9 mouse cellular contexts compared by ENCODE assay signal in genomic region chr9:61381063-61381408, GRCm38 (mm10). TPM values are rescaled to one million over a fixed set of nuclear protein-coding genes. Genes with fewer than 3 reads are reported as not detected.
DNase-seq lines count a peak whose midpoint lies in the region; ATAC-seq lines count a peak whose summit lies in the region.
"Had no signal": no experiment of that assay in that cellular context is flagged by ENCODE, and none has a peak within 500 bp of the region (broad histone marks: within the 10 kb centered on the region; RNA-seq: fewer than 3 reads in every experiment).

No protein-coding gene starts in this region.

- H3K27ac ChIP-seq in hindbrain, embryonic 10.5 days: peak overlapping the region; percentile 13; the same call in 1 of the 2 replicates
- no peak overlapping the region for H3K27ac ChIP-seq in hindbrain, embryonic 16.5 days (ENCODE audit: low read depth, low read length)
- H3K27ac ChIP-seq in embryonic facial prominence, embryonic 11.5 days (replicated peaks; ENCODE audit: low read depth, low read length): no peak overlapping the region
- H3K27ac ChIP-seq in forebrain, embryonic 13.5 days: peak overlapping the region; percentile 81
- peak overlapping the region; percentile 75 for H3K27ac ChIP-seq in midbrain, embryonic 13.5 days
- H3K27ac ChIP-seq: liver, embryonic 14.5 days had no signal

- no peaks in the 10 kb centered on the region for H3K9me3 ChIP-seq in hindbrain, embryonic 10.5 days
- H3K9me3 ChIP-seq in hindbrain, embryonic 16.5 days (ENCODE audit: control insufficient read depth, low read length): no peaks in the 10 kb centered on the region
- no peaks in the 10 kb centered on the region for H3K9me3 ChIP-seq in embryonic facial prominence, embryonic 11.5 days (replicated peaks; ENCODE audit: control insufficient read depth, low read length)
- H3K9me3 ChIP-seq in forebrain, embryonic 13.5 days (replicated peaks): no peaks in the 10 kb centered on the region
- no peaks in the 10 kb centered on the region for H3K9me3 ChIP-seq in midbrain, embryonic 13.5 days

- H3K4me1 ChIP-seq in hindbrain, embryonic 10.5 days (replicated peaks): peaks cover 100% of the 10 kb centered on the region
- H3K4me1 ChIP-seq in hindbrain, embryonic 16.5 days (ENCODE audit: control insufficient read depth, insufficient read depth, low read depth, low read length): peaks cover 86% of the 10 kb centered on the region
- peaks cover 57% of the 10 kb centered on the region for H3K4me1 ChIP-seq in embryonic facial prominence, embryonic 11.5 days (ENCODE audit: control insufficient read depth, insufficient read depth, low read length)
- H3K4me1 ChIP-seq in forebrain, embryonic 13.5 days: peaks cover 100% of the 10 kb centered on the region
- H3K4me1 ChIP-seq in midbrain, embryonic 13.5 days (replicated peaks): peaks cover 100% of the 10 kb centered on the region

- no peak overlapping the region; the same call in 1 of the 2 replicates for H3K4me2 ChIP-seq in hindbrain, embryonic 16.5 days (ENCODE audit: low read length)
- 0 out of 2 replicates have a peak overlapping the region, but pooled peaks have one; percentile 4 for H3K4me2 ChIP-seq in embryonic facial prominence, embryonic 11.5 days (ENCODE audit: low read depth, low read length)
- peak overlapping the region; percentile 81 for H3K4me2 ChIP-seq in forebrain, embryonic 13.5 days
- H3K4me2 ChIP-seq in midbrain, embryonic 13.5 days (replicated peaks): peak overlapping the region; percentile 94

- no peak overlapping the region for H3K9ac ChIP-seq in hindbrain, embryonic 16.5 days (ENCODE audit: low read depth, low read length)
- H3K9ac ChIP-seq in embryonic facial prominence, embryonic 11.5 days (replicated peaks; ENCODE audit: low read length): no peak overlapping the region
- peak overlapping the region; percentile 40; the same call in 1 of the 2 replicates for H3K9ac ChIP-seq in forebrain, embryonic 13.5 days
- H3K9ac ChIP-seq in midbrain, embryonic 13.5 days (replicated peaks): no peak overlapping the region; the same call in 1 of the 2 replicates
- H3K9ac ChIP-seq: liver, embryonic 14.5 days had no signal

- H3K36me3 ChIP-seq in hindbrain, embryonic 10.5 days: peaks cover 80% of the 10 kb centered on the region
- H3K36me3 ChIP-seq in hindbrain, embryonic 16.5 days (ENCODE audit: control insufficient read depth, insufficient read depth, low read length): peaks cover 2% of the 10 kb centered on the region; the same call in 1 of the 2 replicates
- H3K36me3 ChIP-seq in embryonic facial prominence, embryonic 11.5 days (replicated peaks; ENCODE audit: control insufficient read depth, insufficient read depth, low read depth, low read length): no peaks in the 10 kb centered on the region; the same call in none of the 2 replicates
- peaks cover 42% of the 10 kb centered on the region for H3K36me3 ChIP-seq in forebrain, embryonic 13.5 days (ENCODE audit: poor library complexity, severe bottlenecking)
- peaks cover 29% of the 10 kb centered on the region for H3K36me3 ChIP-seq in midbrain, embryonic 13.5 days

- H3K4me3 ChIP-seq in hindbrain, embryonic 10.5 days: peak overlapping the region; percentile 4; the same call in 1 of the 2 replicates
- no peak overlapping the region for H3K4me3 ChIP-seq in hindbrain, embryonic 16.5 days (ENCODE audit: low read length)
- no peak overlapping the region for H3K4me3 ChIP-seq in embryonic facial prominence, embryonic 11.5 days (ENCODE audit: low read depth, low read length)
- H3K4me3 ChIP-seq in forebrain, embryonic 13.5 days: peak overlapping the region; percentile 18; the same call in 1 of the 2 replicates
- H3K4me3 ChIP-seq in midbrain, embryonic 13.5 days (replicated peaks): peak overlapping the region; percentile 13; the same call in 1 of the 2 replicates

- peaks cover 25% of the 10 kb centered on the region for H3K27me3 ChIP-seq in hindbrain, embryonic 10.5 days (ENCODE audit: insufficient read depth, poor library complexity, severe bottlenecking)
- no peaks in the 10 kb centered on the region for H3K27me3 ChIP-seq in hindbrain, embryonic 16.5 days (replicated peaks; ENCODE audit: control insufficient read depth, insufficient read depth, low read length)
- no peaks in the 10 kb centered on the region for H3K27me3 ChIP-seq in embryonic facial prominence, embryonic 11.5 days (ENCODE audit: control insufficient read depth, insufficient read depth, low read length)
- H3K27me3 ChIP-seq in forebrain, embryonic 13.5 days: no peaks in the 10 kb centered on the region; the same call in 1 of the 2 replicates
- H3K27me3 ChIP-seq in midbrain, embryonic 13.5 days: peaks cover 3% of the 10 kb centered on the region; the same call in 1 of the 2 replicates

- 57% methylated on average over 2 of the region's 2 CpGs for WGBS in hindbrain, embryonic 10.5 days
- WGBS in hindbrain, embryonic 16.5 days: 26% methylated on average over 2 of the region's 2 CpGs
- WGBS in embryonic facial prominence, embryonic 11.5 days: 44% methylated on average over 2 of the region's 2 CpGs
- 6% methylated on average over 2 of the region's 2 CpGs for WGBS in forebrain, embryonic 13.5 days
- 20% methylated on average over 2 of the region's 2 CpGs for WGBS in midbrain, embryonic 13.5 days

- no peak for ATAC-seq in hindbrain, embryonic 16.5 days
- ATAC-seq in embryonic facial prominence, embryonic 11.5 days (replicated peaks; ENCODE audit: insufficient number of reproducible peaks, low FRiP score, low TSS enrichment, low read depth): no peak
- ATAC-seq in forebrain, embryonic 13.5 days: peak; percentile 60
- peak; percentile 22 for ATAC-seq in midbrain, embryonic 13.5 days

- no peak for DNase-seq in hindbrain, embryonic 10.5 days (ENCODE audit: low spot score)
- DNase-seq in embryonic facial prominence, embryonic 11.5 days (ENCODE audit: low spot score): peak; percentile 51
- DNase-seq in right cerebral cortex, adult 2 months (ENCODE audit: low spot score in 2 of 2): no peak
- no peak for DNase-seq in kidney, postnatal 4 days
- DNase-seq: adrenal gland, adult 8-10 months had no signal

RNA-seq across cellular contexts. Expression of gene Tle3, which starts 8.9 kb away (rescaled TPM):
- polyA plus RNA-seq in hindbrain, embryonic 10.5 days (2016; fragmentation: Nextera tagmentation; extraction: Ambion mirVana): 47.4 and 56.0 TPM in 2 replicates
- polyA plus RNA-seq in hindbrain, embryonic 16.5 days (2015; fragmentation: Nextera tagmentation; extraction: Ambion mirVana): 19.5 and 23.0 TPM in 2 replicates
- polyA plus RNA-seq in embryonic facial prominence, embryonic 11.5 days (2014; fragmentation: Nextera tagmentation; extraction: Ambion mirVana): 31.4 and 37.7 TPM in 2 replicates
- polyA plus RNA-seq in forebrain, embryonic 13.5 days (2015; fragmentation: Nextera tagmentation; extraction: Ambion mirVana): 36.6 and 39.2 TPM in 2 replicates
- 40.7 and 50.8 TPM in 2 replicates for polyA plus RNA-seq in midbrain, embryonic 13.5 days (2015; fragmentation: Nextera tagmentation; extraction: Ambion mirVana)

Comparison
In these comparisons a context has a peak if more than half of its experiments do, and no peak if none do; other contexts are left out.
1. H3K27ac ChIP-seq: peak in hindbrain, embryonic 10.5 days (single experiment), forebrain, embryonic 13.5 days (single experiment) and midbrain, embryonic 13.5 days (single experiment); none in hindbrain, embryonic 16.5 days (single experiment) and embryonic facial prominence, embryonic 11.5 days (single experiment).
2. H3K4me3 ChIP-seq: peak in hindbrain, embryonic 10.5 days (single experiment), forebrain, embryonic 13.5 days (single experiment) and midbrain, embryonic 13.5 days (single experiment); none in hindbrain, embryonic 16.5 days (single experiment) and embryonic facial prominence, embryonic 11.5 days (single experiment).
3. ATAC-seq: peak in forebrain, embryonic 13.5 days (single experiment) and midbrain, embryonic 13.5 days (single experiment); none in hindbrain, embryonic 16.5 days (single experiment) and embryonic facial prominence, embryonic 11.5 days (single experiment).